Mouse (Mus musculus) lung, embryonic 16.5 days (tissue): Measurements from ENCODE around the gene Mvp. TPM values are rescaled to one million over a fixed set of nuclear protein-coding genes. Genes with fewer than 3 reads are reported as not detected.

Source experiments
- ATAC-seq: fragments of 200-750 bp; cut with Nextera tagmentation; 2 replicates; pipeline ENCODE4 v1.8.0; 2017; ENCODE audit warnings: low read depth, mild to moderate bottlenecking, moderate library complexity
- H3K27ac ChIP-seq: fragments of 300-500 bp; sonication (generic); 2 replicates; pipeline ENCODE4 v1.5.1; 2014; ENCODE audit warnings: mild to moderate bottlenecking, control low read depth, low read length
- H3K27me3 ChIP-seq: fragments of 300-500 bp; sonication (generic); 2 replicates; pipeline ENCODE4 v1.6.1; 2014; ENCODE audit warnings: low read depth, low read length, mixed read lengths; ENCODE audit not compliant: control insufficient read depth, insufficient read depth
- H3K36me3 ChIP-seq: fragments of 300-500 bp; sonication (generic); 2 replicates; pipeline ENCODE4 v1.6.1; 2014; ENCODE audit warnings: low read length; ENCODE audit not compliant: control insufficient read depth, insufficient read depth
- H3K4me1 ChIP-seq: fragments of 300-500 bp; sonication (generic); replicated peaks from 2 replicates; pipeline ENCODE4 v1.6.1; 2014; ENCODE audit warnings: low read length, mixed read lengths; ENCODE audit not compliant: control insufficient read depth, insufficient read depth
- H3K4me2 ChIP-seq: fragments of 300-500 bp; sonication (generic); 2 replicates; pipeline ENCODE4 v1.6.1; 2014; ENCODE audit warnings: low read depth, low read length, control low read depth
- H3K4me3 ChIP-seq: fragments of 300-500 bp; sonication (generic); 2 replicates; pipeline ENCODE4 v1.5.1; 2014; ENCODE audit warnings: mild to moderate bottlenecking, low read length, control low read depth
- H3K9ac ChIP-seq: fragments of 300-500 bp; sonication (generic); 2 replicates; pipeline ENCODE4 v1.6.1; 2014; ENCODE audit warnings: low read length, control low read depth
- H3K9me3 ChIP-seq: fragments of 300-500 bp; sonication (generic); 2 replicates; pipeline ENCODE4 v1.6.1; 2016; ENCODE audit warnings: low read length; ENCODE audit not compliant: control insufficient read depth
- WGBS: fragments of 180-500 bp; shearing (Covaris S2); extraction: QIAGEN DNeasy Blood & Tissue Kit; methylation state at CpG from one replicate; pipeline ENCODE4 v1.1.7; 2014; 5-methylcytosine and 5-hydroxymethylcytosine counted together
- polyA plus RNA-seq: library from polyadenylated mRNA; unstranded; fragments of >200 nt; fragmentation: Nextera tagmentation; extraction: Ambion mirVana; gene quantifications from 2 replicates; pipeline ENCODE4 v1.2.1, GENCODE M21; 2015

The Mvp gene
- 14.9 and 17.9 TPM in 2 replicates for polyA plus RNA-seq

DNA sequence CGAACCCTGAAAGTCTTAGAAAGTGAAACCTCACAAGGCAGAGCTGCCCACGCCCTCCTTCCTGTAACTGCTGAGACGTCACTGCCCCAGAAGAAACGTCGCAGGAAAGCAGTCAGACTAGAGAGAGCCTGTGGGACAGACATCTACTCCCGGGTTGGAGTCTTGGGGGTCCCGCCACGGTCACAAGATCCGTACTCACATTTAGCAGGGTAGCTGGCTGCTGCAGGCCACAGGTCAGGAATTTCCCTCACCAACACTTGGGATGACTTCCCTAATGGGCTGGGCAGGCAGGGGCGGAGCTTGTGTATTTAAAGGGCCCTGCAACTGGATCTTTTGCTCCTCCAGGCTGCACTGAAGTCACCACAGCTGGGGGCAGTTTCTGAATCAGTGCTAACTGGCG is at the start of gene Mvp:
Gene Mvp (minus strand): TSS at position 302 of the 400 bp plus-strand sequence.
- Histone ChIP-seq H3K36me3 (peaks cover 5% of the 10 kb centered on the region; the same call in 1 of the 2 replicates), H3K27ac (peak within 1 kb of the TSS; percentile 51), H3K4me2 (peak within 1 kb of the TSS; percentile 72), H3K27me3 (no peaks in the 10 kb centered on the region), H3K9me3 (no peaks in the 10 kb centered on the region), H3K4me3 (peak within 1 kb of the TSS; percentile 56), H3K9ac (peak within 1 kb of the TSS; percentile 59), H3K4me1 (peaks cover 41% of the 10 kb centered on the region)
- ATAC-seq, result 0 out of 2 replicates have a peak, but pooled peaks have one; percentile 13
- WGBS, result 15% methylated on average over 11 of the region's 11 CpGs

DNA sequence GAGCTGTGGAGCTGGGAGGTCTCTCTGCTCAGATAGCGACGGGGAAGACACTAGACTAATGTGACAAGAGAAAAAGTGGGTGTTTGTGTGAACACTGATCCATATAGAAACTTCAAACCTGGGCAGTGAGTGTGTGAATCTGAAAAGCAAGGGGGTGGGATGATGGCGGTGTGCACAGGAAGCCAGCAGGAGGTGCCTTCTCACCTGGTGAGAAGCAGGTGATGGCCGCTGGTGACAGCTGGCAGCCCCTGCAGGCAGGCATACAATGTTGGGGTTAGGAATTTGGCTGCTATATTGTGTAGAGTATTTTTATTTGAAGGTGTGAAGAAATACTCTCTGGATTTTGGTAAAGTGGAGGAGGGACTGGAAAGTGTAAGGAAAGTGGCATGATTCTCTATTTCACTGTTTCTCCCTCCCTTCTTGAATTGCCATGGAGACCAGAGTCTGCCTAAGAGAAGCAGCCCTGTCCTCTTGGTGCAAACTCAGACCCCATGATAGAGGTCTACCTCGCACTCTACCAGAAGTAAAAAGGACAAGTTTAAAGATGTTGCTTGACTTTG is 40.7 kb upstream of the Mvp start:
- no peak overlapping the region for H3K27ac ChIP-seq
- no peak for ATAC-seq
- H3K27me3 ChIP-seq, result peaks cover 3% of the 10 kb centered on the region; the same call in 1 of the 2 replicates
- 42% methylated on average over 5 of the region's 5 CpGs for WGBS
- H3K9ac ChIP-seq, result no peak overlapping the region
- H3K4me2 ChIP-seq, result no peak overlapping the region
- no peaks in the 10 kb centered on the region for H3K4me1 ChIP-seq
- H3K36me3 ChIP-seq, result no peaks in the 10 kb centered on the region
- no peaks in the 10 kb centered on the region for H3K9me3 ChIP-seq
- no peak overlapping the region for H3K4me3 ChIP-seq

DNA sequence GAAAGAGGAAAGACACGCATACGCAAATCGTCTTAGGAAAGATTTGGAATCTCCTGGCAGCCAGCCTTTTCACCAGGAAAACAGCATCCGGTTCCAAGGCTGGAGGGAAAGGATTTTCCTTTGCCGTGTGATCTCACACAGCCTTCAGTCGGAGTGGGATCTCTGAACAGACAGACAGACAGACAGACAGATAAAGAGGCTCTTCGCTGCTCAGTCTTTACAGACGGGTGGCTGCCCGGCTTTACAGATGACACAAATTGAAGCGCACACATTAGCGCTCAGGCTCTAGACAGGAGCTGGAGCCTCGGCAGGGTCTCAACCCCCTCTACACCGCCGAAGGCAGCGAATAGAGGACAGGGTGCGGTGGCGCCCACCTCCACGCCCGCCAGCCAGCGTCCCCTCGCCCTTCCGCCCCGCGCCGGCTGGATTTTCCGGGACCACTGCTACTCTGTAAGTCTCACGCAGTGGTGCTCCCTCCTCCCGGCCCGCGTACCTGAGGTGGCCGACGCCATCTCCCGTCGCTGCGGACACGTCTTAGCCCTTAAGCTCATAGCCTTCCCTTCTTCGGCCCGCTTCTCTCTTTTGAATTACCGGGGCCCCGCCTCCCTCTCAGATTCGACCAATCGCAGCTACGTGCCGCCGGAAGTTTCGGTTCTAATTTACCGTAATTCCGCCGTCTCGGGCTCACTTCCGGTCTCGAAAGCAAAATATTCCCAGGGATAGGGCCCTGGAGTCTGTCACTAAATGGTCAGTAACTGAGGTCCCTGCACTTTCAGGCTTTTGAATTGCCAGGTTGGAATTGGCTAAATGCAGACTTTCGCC is 27.6 kb upstream of the Mvp start, which contains the start of gene Kif22:
Gene Kif22 (minus strand): TSS at position 621 of the 822 bp plus-strand sequence.
- under 1% methylated on average over 53 of the region's 53 CpGs for whole genome bisulfite sequencing
- peak within 1 kb of the TSS; percentile 70 for H3K4me2 ChIP-seq
- peak within 1 kb of the TSS; percentile 95 for H3K4me3 ChIP-seq
- ATAC-seq, result peak; percentile 95
- no peaks in the 10 kb centered on the region for H3K27me3 ChIP-seq
- H3K36me3 ChIP-seq, result peaks cover 11% of the 10 kb centered on the region
- peak within 1 kb of the TSS; percentile 93 for H3K9ac ChIP-seq
- H3K9me3 ChIP-seq, result no peaks in the 10 kb centered on the region; the same call in 1 of the 2 replicates
- H3K4me1 ChIP-seq, result peaks cover 6% of the 10 kb centered on the region
- H3K27ac ChIP-seq, result peak within 1 kb of the TSS; percentile 80

DNA sequence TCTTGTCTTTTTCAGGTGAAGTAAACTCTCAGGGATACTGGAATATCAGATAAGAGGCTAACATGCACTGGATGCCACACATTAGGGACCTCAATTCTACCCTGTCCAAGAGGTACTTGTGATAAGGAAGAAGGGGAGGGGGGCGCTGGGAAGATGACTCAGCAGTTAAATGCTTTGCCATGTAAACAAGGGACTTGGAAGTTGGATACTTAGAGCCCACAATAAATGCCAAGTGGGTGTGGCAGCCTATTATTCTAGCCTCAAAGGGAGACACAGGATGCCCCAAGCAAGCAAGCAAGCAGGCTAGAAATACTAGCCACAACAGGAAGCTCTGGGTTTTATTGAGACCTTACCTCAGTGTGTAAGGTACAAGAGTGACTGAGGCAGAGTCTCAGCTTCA is 16.8 kb upstream of the Mvp start:
- H3K4me2 ChIP-seq, result no peak overlapping the region
- WGBS, result 48% methylated on average over 1 of the region's 1 CpGs
- no peak overlapping the region for H3K4me3 ChIP-seq
- no peak overlapping the region for H3K27ac ChIP-seq
- H3K9me3 ChIP-seq, result no peaks in the 10 kb centered on the region
- H3K9ac ChIP-seq, result no peak overlapping the region
- ATAC-seq, result no peak
- H3K4me1 ChIP-seq, result peaks cover 8% of the 10 kb centered on the region
- peaks cover 55% of the 10 kb centered on the region for H3K36me3 ChIP-seq
- H3K27me3 ChIP-seq, result no peaks in the 10 kb centered on the region

DNA sequence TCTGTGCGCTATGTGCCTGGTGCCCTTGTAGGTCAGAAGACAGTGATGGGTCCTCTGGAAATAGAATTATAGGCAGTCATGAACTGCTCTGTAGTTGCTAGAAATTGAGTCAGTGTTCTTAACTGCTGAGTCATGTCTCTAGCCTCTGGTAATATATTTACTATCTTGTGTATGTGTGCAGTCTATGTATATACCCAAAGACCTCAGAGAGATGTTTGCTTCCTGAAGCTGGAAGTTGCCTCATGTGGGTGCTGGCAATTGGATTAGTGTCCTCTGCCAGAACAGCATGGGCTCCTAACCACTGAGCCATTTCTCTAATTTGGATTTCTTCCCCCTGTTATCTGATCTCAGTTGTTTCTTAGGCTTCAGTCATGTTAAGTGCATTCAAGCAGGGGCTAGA is 15.8 kb upstream of the Mvp start:
- peaks cover 8% of the 10 kb centered on the region for H3K4me1 ChIP-seq
- no peak overlapping the region for H3K4me3 ChIP-seq
- H3K27me3 ChIP-seq, result no peaks in the 10 kb centered on the region
- no peak overlapping the region for H3K9ac ChIP-seq
- no peaks in the 10 kb centered on the region for H3K9me3 ChIP-seq
- 95% methylated on average over 1 of the region's 1 CpGs for WGBS
- no peak overlapping the region for H3K4me2 ChIP-seq
- no peak for ATAC-seq
- peaks cover 50% of the 10 kb centered on the region for H3K36me3 ChIP-seq
- H3K27ac ChIP-seq, result no peak overlapping the region

DNA sequence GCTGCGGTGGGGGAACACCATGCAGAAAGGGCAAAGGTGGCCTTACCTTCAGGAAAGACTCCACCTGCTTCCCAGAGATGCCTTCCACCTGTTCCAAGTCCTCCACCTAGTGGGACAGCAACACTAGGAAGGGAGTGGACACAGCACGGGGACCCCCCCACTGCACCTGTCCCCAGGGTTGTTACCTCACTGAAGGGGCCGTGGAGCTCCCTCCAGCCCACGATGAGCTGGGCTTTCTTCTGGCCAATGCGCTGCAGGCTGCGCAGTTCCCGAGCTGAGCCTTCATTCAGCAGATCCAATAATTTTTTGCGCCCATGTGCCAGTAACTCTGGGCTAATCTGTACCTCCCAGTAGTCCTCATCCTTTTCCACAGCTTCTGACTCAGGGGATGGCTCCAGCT is 13.5 kb upstream of the Mvp start:
- Histone ChIP-seq H3K27ac (peak overlapping the region; percentile 99), H3K4me1 (peaks cover 26% of the 10 kb centered on the region), H3K9ac (peak overlapping the region; percentile 75), H3K27me3 (no peaks in the 10 kb centered on the region), H3K9me3 (no peaks in the 10 kb centered on the region), H3K4me3 (peak overlapping the region; percentile 94), H3K4me2 (peak overlapping the region; percentile 77), H3K36me3 (peaks cover 45% of the 10 kb centered on the region)
- WGBS, result 53% methylated on average over 8 of the region's 8 CpGs
- ATAC-seq, result no peak

DNA sequence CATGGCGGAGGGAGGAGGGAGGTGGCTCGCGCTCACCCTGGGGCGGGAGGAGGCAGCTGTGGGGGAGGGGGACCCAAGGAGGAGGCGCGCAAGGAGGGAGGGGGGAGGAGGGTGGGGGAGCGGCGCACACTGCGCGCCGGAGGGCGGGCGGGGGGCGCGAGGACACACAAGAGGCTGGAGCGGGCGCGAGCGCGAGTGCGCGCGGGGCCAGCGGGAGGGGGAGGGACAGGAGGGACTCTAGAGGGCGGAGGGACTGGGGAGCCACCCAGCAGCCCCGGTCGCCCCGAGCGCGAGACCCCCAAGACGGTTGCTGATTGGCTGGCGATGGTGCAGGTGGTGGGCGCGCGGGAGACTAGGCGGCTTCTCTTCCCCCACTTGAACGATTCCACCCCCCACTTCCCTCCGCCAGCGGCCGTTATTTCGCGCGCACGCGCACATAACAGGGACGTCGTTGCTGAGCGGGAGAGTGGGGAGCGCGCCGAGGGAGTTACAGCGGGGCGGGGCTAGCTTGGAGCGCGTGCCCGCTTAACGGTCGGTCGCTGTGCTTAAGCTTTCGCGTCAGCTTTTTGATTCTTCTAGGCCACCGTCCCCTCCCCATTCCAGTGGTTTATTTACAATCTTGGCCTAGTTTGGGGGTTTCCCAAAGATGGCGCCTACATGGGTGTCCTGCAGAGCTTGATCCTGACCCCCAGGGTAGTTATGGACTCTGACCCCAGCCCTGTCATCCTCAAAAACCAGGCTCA is 12.7 kb upstream of the Mvp start, which contains the start of gene Maz:
Gene Maz (minus strand): TSS at position 54 of the 743 bp plus-strand sequence.
- Histone ChIP-seq H3K27me3 (no peaks in the 10 kb centered on the region), H3K4me2 (peak within 1 kb of the TSS; percentile 96), H3K4me3 (peak within 1 kb of the TSS; percentile 94), H3K27ac (peak within 1 kb of the TSS; percentile 99), H3K4me1 (peaks cover 30% of the 10 kb centered on the region), H3K9ac (peak within 1 kb of the TSS; percentile 99), H3K9me3 (no peaks in the 10 kb centered on the region), H3K36me3 (peaks cover 45% of the 10 kb centered on the region)
- ATAC-seq, result peak; percentile 93
- under 1% methylated on average over 44 of the region's 63 CpGs for WGBS

DNA sequence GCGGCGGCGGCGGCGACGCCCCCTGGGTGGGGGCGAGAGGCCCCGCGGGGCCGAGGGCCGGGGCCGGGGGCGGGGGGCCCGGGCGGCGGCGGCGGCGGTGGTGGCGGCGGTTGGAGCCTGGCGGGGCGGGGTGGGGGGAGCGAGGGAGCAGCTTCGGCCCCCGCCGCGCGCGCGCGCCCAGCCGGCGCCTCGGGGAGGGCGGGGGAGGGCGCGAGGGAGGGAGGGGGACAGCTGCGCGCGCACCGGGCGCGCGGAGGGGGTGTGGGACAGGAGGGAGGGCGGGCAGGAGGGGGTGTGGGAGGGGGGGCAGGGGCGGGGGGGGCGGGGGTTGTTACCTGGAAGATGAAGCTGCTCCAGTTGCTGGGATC is 12.2 kb upstream of the Mvp start:
- ATAC-seq, result no peak; the same call in 1 of the 2 replicates
- Histone ChIP-seq H3K9ac (peak overlapping the region; percentile 99), H3K36me3 (peaks cover 42% of the 10 kb centered on the region), H3K9me3 (no peaks in the 10 kb centered on the region), H3K27me3 (no peaks in the 10 kb centered on the region), H3K4me1 (peaks cover 35% of the 10 kb centered on the region), H3K27ac (peak overlapping the region; percentile 99), H3K4me2 (peak overlapping the region; percentile 96), H3K4me3 (peak overlapping the region; percentile 94)
- 0% methylated on average over 4 of the region's 48 CpGs for WGBS
